Mouse (Mus musculus) CH12.LX (cell line): ENCODE data around the gene Plch2. TPM values are rescaled to one million over a fixed set of nuclear protein-coding genes. Genes with fewer than 3 reads are reported as not detected.

Experiments
- DNase-seq: peaks from one replicate; pipeline ENCODE4 v3.0.0-alpha.2; 2013; ENCODE audit errors: extremely low read depth
- H3K27ac ChIP-seq: 2 replicates; pipeline ENCODE4 v1.5.1; 2012; ENCODE audit warnings: low read depth, mild to moderate bottlenecking, control low read depth, moderate library complexity; ENCODE audit not compliant: insufficient read depth
- H3K27me3 ChIP-seq: replicated peaks from 2 replicates; pipeline ENCODE3; 2012; ENCODE audit warnings: inconsistent platforms
- H3K36me3 ChIP-seq, 2 experiments: replicated peaks in 1 of 2; 2 replicates each; pipeline versions ENCODE3 to v1.6.1; 2012; ENCODE audit warnings: inconsistent platforms in 1 of 2, low read length in 1 of 2, mild to moderate bottlenecking in 1 of 2, mixed read lengths in 1 of 2, moderate library complexity in 1 of 2; ENCODE audit not compliant: control insufficient read depth in 1 of 2, insufficient read depth in 1 of 2
- H3K4me1 ChIP-seq, 2 experiments: 2 replicates each; pipeline ENCODE4 v1.6.1; 2012; ENCODE audit warnings: inconsistent platforms in 1 of 2, moderate library complexity in 1 of 2; ENCODE audit not compliant: insufficient read depth in 2 of 2, control insufficient read depth in 1 of 2
- H3K4me2 ChIP-seq: 2 replicates; pipeline ENCODE4 v1.6.1; 2012; ENCODE audit warnings: low read depth, mild to moderate bottlenecking, control low read depth; ENCODE audit not compliant: poor library complexity, insufficient read depth, severe bottlenecking
- H3K4me3 ChIP-seq, 3 experiments: fragments of 150-350 bp in 1 of 3; sonication (generic) in 1 of 3; replicated peaks in 1 of 3; 2 replicates each; pipeline versions ENCODE3 to v1.5.1; 2011 to 2012; ENCODE audit warnings: low read depth in 2 of 3, low read length in 2 of 3, mild to moderate bottlenecking in 2 of 3, moderate library complexity in 2 of 3, control low read depth in 1 of 3, improper control_type of control experiment in 1 of 3, inconsistent platforms in 1 of 3, mixed read lengths in 1 of 3; ENCODE audit not compliant: poor library complexity in 1 of 3
- H3K79me2 ChIP-seq: replicated peaks from 2 replicates; pipeline ENCODE4 v1.6.1; 2012; ENCODE audit warnings: mild to moderate bottlenecking, moderate library complexity; ENCODE audit not compliant: control insufficient read depth, poor library complexity, insufficient read depth, severe bottlenecking; ENCODE audit errors: extremely low read depth
- H3K9ac ChIP-seq: 2 replicates; pipeline ENCODE4 v1.6.1; 2012; ENCODE audit warnings: low read depth, mild to moderate bottlenecking, control low read depth, moderate library complexity; ENCODE audit not compliant: insufficient read depth
- H3K9me3 ChIP-seq: replicated peaks from 2 replicates; pipeline ENCODE3; 2012; ENCODE audit warnings: low read length, inconsistent platforms, mixed read lengths
- BHLHE40 ChIP-seq: IDR thresholded peaks from 2 replicates; pipeline ENCODE4 v1.6.1; 2011; ENCODE audit warnings: mild to moderate bottlenecking, low read depth, low read length, improper control_type of control experiment
- CHD2 ChIP-seq: IDR thresholded peaks from 2 replicates; pipeline ENCODE4 v1.6.1; 2011; ENCODE audit warnings: low read length, improper control_type of control experiment
- E2F4 ChIP-seq: IDR thresholded peaks from 2 replicates; pipeline ENCODE4 v1.6.1; 2011; ENCODE audit warnings: low read depth, low read length, improper control_type of control experiment; ENCODE audit not compliant: insufficient replicate concordance
- ELF1 ChIP-seq: IDR thresholded peaks from 2 replicates; pipeline ENCODE4 v1.6.1; 2014; ENCODE audit warnings: low read depth, mild to moderate bottlenecking, inconsistent platforms, low read length, improper control_type of control experiment
- ETS1 ChIP-seq: conservative IDR thresholded peaks from 2 replicates; pipeline ENCODE4 v1.6.1; 2012; ENCODE audit warnings: low read depth, mild to moderate bottlenecking, inconsistent platforms, low read length, improper control_type of control experiment, moderate library complexity
- GABPA ChIP-seq: IDR thresholded peaks from 2 replicates; pipeline ENCODE4 v1.6.1; 2012; ENCODE audit warnings: low read depth, low read length, improper control_type of control experiment, inconsistent platforms; ENCODE audit not compliant: insufficient replicate concordance
- HCFC1 ChIP-seq: IDR thresholded peaks from 2 replicates; pipeline ENCODE4 v1.6.1; 2012; ENCODE audit warnings: low read depth, mild to moderate bottlenecking, inconsistent platforms, low read length, improper control_type of control experiment
- IRF4 ChIP-seq: IDR thresholded peaks from 2 replicates; pipeline ENCODE4 v1.6.1; 2014; ENCODE audit warnings: low read depth, mild to moderate bottlenecking, inconsistent platforms, low read length, improper control_type of control experiment
- JUND ChIP-seq: conservative IDR thresholded peaks from 2 replicates; pipeline ENCODE4 v1.6.1; 2011; ENCODE audit warnings: low read depth, low read length, improper control_type of control experiment
- KAT2A ChIP-seq: IDR thresholded peaks from 2 replicates; pipeline ENCODE4 v1.6.1; 2012; ENCODE audit warnings: low read length, improper control_type of control experiment, inconsistent platforms; ENCODE audit not compliant: insufficient replicate concordance
- MAFK ChIP-seq: IDR thresholded peaks from 2 replicates; pipeline ENCODE4 v1.6.1; 2011; ENCODE audit warnings: low read length, improper control_type of control experiment; ENCODE audit not compliant: insufficient replicate concordance
- MAX ChIP-seq: IDR thresholded peaks from 2 replicates; pipeline ENCODE4 v1.6.1; 2011; ENCODE audit warnings: low read length, improper control_type of control experiment
- MAZ ChIP-seq: IDR thresholded peaks from 2 replicates; pipeline ENCODE4 v1.6.1; 2012; ENCODE audit warnings: low read depth, mild to moderate bottlenecking, inconsistent platforms, low read length, improper control_type of control experiment, moderate library complexity
- MEF2A ChIP-seq: IDR thresholded peaks from 2 replicates; pipeline ENCODE4 v1.6.1; 2014; ENCODE audit warnings: low read depth, mild to moderate bottlenecking, inconsistent platforms, low read length, improper control_type of control experiment, borderline replicate concordance
- MXI1 ChIP-seq: IDR thresholded peaks from 2 replicates; pipeline ENCODE4 v1.6.1; 2011; ENCODE audit warnings: mild to moderate bottlenecking, low read depth, low read length, improper control_type of control experiment
- MYC ChIP-seq: IDR thresholded peaks from 2 replicates; pipeline ENCODE4 v1.6.1; 2011; ENCODE audit warnings: low read depth, mild to moderate bottlenecking, improper control_type of control experiment, low read length
- NELFE ChIP-seq: IDR thresholded peaks from 2 replicates; pipeline ENCODE4 v1.6.1; 2011; ENCODE audit warnings: low read depth, low read length, improper control_type of control experiment
- NRF1 ChIP-seq: IDR thresholded peaks from 2 replicates; pipeline ENCODE4 v1.6.1; 2014; ENCODE audit warnings: low read depth, mild to moderate bottlenecking, inconsistent platforms, low read length, improper control_type of control experiment, moderate library complexity
- PAX5 ChIP-seq: IDR thresholded peaks from 2 replicates; pipeline ENCODE4 v1.6.1; 2012; ENCODE audit warnings: low read length, inconsistent platforms, mixed read lengths
- POLR2A ChIP-seq: IDR thresholded peaks from 2 replicates; pipeline ENCODE4 v1.6.1; 2011; ENCODE audit warnings: low read depth, mild to moderate bottlenecking, improper control_type of control experiment, low read length
- POLR2AphosphoS2 ChIP-seq: IDR thresholded peaks from 2 replicates; pipeline ENCODE4 v1.6.1; 2011; ENCODE audit warnings: low read depth, low read length, improper control_type of control experiment
- RAD21 ChIP-seq: IDR thresholded peaks from 2 replicates; pipeline ENCODE4 v1.6.1; 2011; ENCODE audit warnings: low read depth, mild to moderate bottlenecking, low read length, improper control_type of control experiment, moderate library complexity
- RCOR1 ChIP-seq: conservative IDR thresholded peaks from 2 replicates; pipeline ENCODE4 v1.6.1; 2012; ENCODE audit warnings: low read depth, mild to moderate bottlenecking, inconsistent platforms, low read length, improper control_type of control experiment
- SIN3A ChIP-seq: IDR thresholded peaks from 2 replicates; pipeline ENCODE4 v1.6.1; 2012; ENCODE audit warnings: low read length, improper control_type of control experiment, inconsistent platforms
- SMC3 ChIP-seq: IDR thresholded peaks from 2 replicates; pipeline ENCODE4 v1.6.1; 2011; ENCODE audit warnings: low read depth, low read length, improper control_type of control experiment
- TBP ChIP-seq: conservative IDR thresholded peaks from 2 replicates; pipeline ENCODE4 v1.6.1; 2011; ENCODE audit warnings: low read depth, low read length, improper control_type of control experiment
- TCF12 ChIP-seq: IDR thresholded peaks from 2 replicates; pipeline ENCODE4 v1.6.1; 2014; ENCODE audit warnings: low read depth, mild to moderate bottlenecking, inconsistent platforms, low read length, improper control_type of control experiment
- UBTF ChIP-seq: IDR thresholded peaks from 2 replicates; pipeline ENCODE4 v1.6.1; 2012; ENCODE audit warnings: low read depth, mild to moderate bottlenecking, inconsistent platforms, low read length, improper control_type of control experiment, moderate library complexity
- USF2 ChIP-seq: conservative IDR thresholded peaks from 2 replicates; pipeline ENCODE4 v1.6.1; 2011; ENCODE audit warnings: low read depth, low read length, improper control_type of control experiment
- ZC3H11A ChIP-seq: IDR thresholded peaks from 2 replicates; pipeline ENCODE4 v1.6.1; 2012; ENCODE audit warnings: low read depth, mild to moderate bottlenecking, inconsistent platforms, low read length, improper control_type of control experiment
- ZKSCAN1 ChIP-seq: IDR thresholded peaks from 2 replicates; pipeline ENCODE4 v1.6.1; 2012; ENCODE audit warnings: low read depth, inconsistent platforms, low read length, improper control_type of control experiment, borderline replicate concordance
- ZMIZ1 ChIP-seq: IDR thresholded peaks from 2 replicates; pipeline ENCODE4 v1.6.1; 2012; ENCODE audit warnings: low read depth, mild to moderate bottlenecking, inconsistent platforms, low read length, improper control_type of control experiment
- ZNF384 ChIP-seq: IDR thresholded peaks from 2 replicates; pipeline ENCODE4 v1.6.1; 2012; ENCODE audit warnings: low read depth, low read length, improper control_type of control experiment, inconsistent platforms
- dilution Hi-C: fragments of 300-500 bp; cut with MboI; formaldehyde crosslinking; loops from 2 replicates; pipeline ENCODE4 v1.14.3; 2020; ENCODE audit warnings: low sequenced_read_pairs; ENCODE audit not compliant: extremely low pct_unique_long_range_greater_than_20kb, extremely low pct_ligation_motif_present
- in situ Hi-C: fragments of 300-500 bp; cut with MboI; formaldehyde crosslinking; loops from 3 replicates; pipeline ENCODE4 v1.14.3; 2019; ENCODE audit warnings: low sequenced_read_pairs, low pct_ligation_motif_present, low pct_unique_long_range_greater_than_20kb, mixed read lengths
- polyA plus RNA-seq: library from polyadenylated mRNA; unstranded; fragments of >175 nt; gene quantifications from 2 replicates; pipeline ENCODE4 v1.2.1, GENCODE M21; 2012; ENCODE audit warnings: low read depth; ENCODE audit not compliant: insufficient read length
- total RNA-seq, 2 experiments: library from RNA; depleted of rRNA; stranded (reverse); fragments of 300-350 nt in 1 of 2; fragments of >200 nt in 1 of 2; gene quantifications; 2 replicates each; pipeline ENCODE4 v1.2.3; 2012 to 2014

The Plch2 gene
- total and polyA plus RNA-seq, 3 experiments: 0.04 to 0.47 (median 0.17) TPM

GRCm38 (mm10) chr4:155086108-155087024 lies 29.8 kb upstream of the Plch2 start, which contains the start of the genes Rer1 and Morn1:
Gene Rer1 (minus strand): TSS chr4:155086382.
Gene Morn1 (plus strand): TSS chr4:155086577.
- Histone ChIP-seq H3K4me1 (peaks cover 26 to 65% of the 10 kb centered on the region in 2 experiments), H3K4me2 (peak within 1 kb of the TSS; percentile 82), H3K4me3 (peak within 1 kb of the TSS; percentile 91 to 99 (median 97)), H3K36me3 (peaks cover 14 to 36% of the 10 kb centered on the region in 2 experiments), H3K79me2 (peaks cover 45% of the 10 kb centered on the region), H3K27me3 (no peaks in the 10 kb centered on the region), H3K9ac (peak within 1 kb of the TSS; percentile 83), H3K27ac (peak within 1 kb of the TSS; percentile 64), H3K9me3 (no peaks in the 10 kb centered on the region)
- dilution Hi-C loops (no loop called here), in situ Hi-C loops (no loop called here)
- DNase-seq: peak; percentile 99
- TF ChIP-seq ZMIZ1: no peak
- TF ChIP-seq NELFE: peak; percentile 57; the same call in 1 of the 2 replicates
- no peak for TF ChIP-seq ETS1
- no peak for TF ChIP-seq JUND
- peak; percentile 83 for TF ChIP-seq POLR2A
- TF ChIP-seq ZNF384: no peak
- TF ChIP-seq HCFC1: peak; percentile 90
- TF ChIP-seq SIN3A: peak; percentile 100
- TF ChIP-seq MAFK: no peak
- TF ChIP-seq KAT2A: peak; percentile 85; the same call in 1 of the 2 replicates
- peak; percentile 89 for TF ChIP-seq BHLHE40
- TF ChIP-seq IRF4: peak; percentile 56; the same call in 1 of the 2 replicates
- TF ChIP-seq RAD21: no peak
- TF ChIP-seq MYC: no peak; the same call in 1 of the 2 replicates
- peak; percentile 78 for TF ChIP-seq CHD2
- no peak for TF ChIP-seq SMC3
- peak; percentile 96 for TF ChIP-seq MXI1
- TF ChIP-seq NRF1: peak; percentile 97
- TF ChIP-seq USF2: no peak
- TF ChIP-seq MAZ: no peak
- peak; percentile 68 for TF ChIP-seq MAX
- TF ChIP-seq GABPA: no peak; the same call in 1 of the 2 replicates
- peak; percentile 74 for TF ChIP-seq UBTF
- TF ChIP-seq POLR2AphosphoS2: no peak
- TF ChIP-seq PAX5: no peak
- peak; percentile 94; the same call in 1 of the 2 replicates for TF ChIP-seq E2F4
- no peak for TF ChIP-seq RCOR1
- 0 out of 2 replicates have a peak, but pooled peaks have one; percentile 39 for TF ChIP-seq TBP
- TF ChIP-seq MEF2A: no peak; the same call in 1 of the 2 replicates
- peak; percentile 98 for TF ChIP-seq ELF1
- no peak for TF ChIP-seq ZKSCAN1
- TF ChIP-seq ZC3H11A: no peak
- TF ChIP-seq TCF12: peak; percentile 67
